Mouse (Mus musculus) stomach, embryonic 15.5 days (tissue): ENCODE measurements at regions not wholly inside any gene's neighbourhood (a gene's known extent, or its start where the extent isn't known, plus 50 kb on each side); places are given as distances from the start of the nearest gene placed in this dataset.
"Not testable (repeated sequence)": the region's sequence is repeated elsewhere in the genome, so short reads cannot be mapped to it uniquely, and the experiment has no call there.

Experiments
- ATAC-seq: fragments of 200-750 bp; cut with Nextera tagmentation; 2 replicates; pipeline ENCODE4 v1.8.0; 2017; ENCODE audit warnings: low read depth, moderate number of reproducible peaks, moderate TSS enrichment; ENCODE audit not compliant: insufficient read depth, low FRiP score
- H3K27ac ChIP-seq: fragments of 300-500 bp; sonication (generic); 2 replicates; pipeline ENCODE4 v1.5.1; 2015; ENCODE audit warnings: mild to moderate bottlenecking, inconsistent platforms
- H3K27me3 ChIP-seq: fragments of 300-500 bp; sonication (generic); replicated peaks from 2 replicates; pipeline ENCODE4 v1.6.1; 2015; ENCODE audit warnings: inconsistent platforms
- H3K36me3 ChIP-seq: fragments of 300-500 bp; sonication (generic); 2 replicates; pipeline ENCODE4 v1.6.1; 2015; ENCODE audit warnings: inconsistent platforms
- H3K4me1 ChIP-seq: fragments of 300-500 bp; sonication (generic); 2 replicates; pipeline ENCODE4 v1.6.1; 2015; ENCODE audit warnings: inconsistent platforms
- H3K4me2 ChIP-seq: fragments of 300-500 bp; sonication (generic); 2 replicates; pipeline ENCODE4 v1.6.1; 2015; ENCODE audit warnings: mild to moderate bottlenecking, inconsistent platforms
- H3K4me3 ChIP-seq: fragments of 300-500 bp; sonication (generic); replicated peaks from 2 replicates; pipeline ENCODE4 v1.5.1; 2015; ENCODE audit warnings: inconsistent platforms
- H3K9ac ChIP-seq: fragments of 300-500 bp; sonication (generic); 2 replicates; pipeline ENCODE4 v1.6.1; 2015; ENCODE audit warnings: inconsistent platforms
- H3K9me3 ChIP-seq: fragments of 300-500 bp; sonication (generic); 2 replicates; pipeline ENCODE4 v1.6.1; 2016; ENCODE audit warnings: inconsistent platforms
- WGBS: fragments of 180-500 bp; shearing (Covaris S2); methylation state at CpG from one replicate; pipeline ENCODE4 v1.1.7; 2015; 5-methylcytosine and 5-hydroxymethylcytosine counted together

- no peak overlapping the region for H3K4me3 ChIP-seq
- H3K36me3 ChIP-seq: no peaks in the 10 kb centered on the region
- 79% methylated on average over 4 of the region's 4 CpGs for WGBS
- H3K27ac ChIP-seq: no peak overlapping the region
- H3K4me2 ChIP-seq: no peak overlapping the region
- no peak for ATAC-seq
- H3K9me3 ChIP-seq: no peaks in the 10 kb centered on the region
- no peaks in the 10 kb centered on the region for H3K27me3 ChIP-seq
- H3K9ac ChIP-seq: no peak overlapping the region
- no peaks in the 10 kb centered on the region for H3K4me1 ChIP-seq
Observed at GRCm38 (mm10) chr10:45860696-45861095, 283.1 kb downstream of the Hace1 start.

GRCm38 (mm10) chr10:45865793-45866192, 288.2 kb downstream of the Hace1 start:
- Histone ChIP-seq H3K9ac (no peak overlapping the region), H3K4me2 (no peak overlapping the region), H3K9me3 (no peaks in the 10 kb centered on the region), H3K36me3 (no peaks in the 10 kb centered on the region), H3K27ac (no peak overlapping the region), H3K4me3 (no peak overlapping the region), H3K4me1 (no peaks in the 10 kb centered on the region), H3K27me3 (no peaks in the 10 kb centered on the region)
- no peak for ATAC-seq
- WGBS: 48% methylated on average over 4 of the region's 4 CpGs

GRCm38 (mm10) chr10:45866860-45867259, 289.2 kb downstream of the Hace1 start:
- Histone ChIP-seq H3K4me1 (no peaks in the 10 kb centered on the region), H3K27me3 (no peaks in the 10 kb centered on the region), H3K9me3 (no peaks in the 10 kb centered on the region), H3K27ac (no peak overlapping the region), H3K9ac (no peak overlapping the region), H3K4me3 (no peak overlapping the region), H3K4me2 (no peak overlapping the region), H3K36me3 (no peaks in the 10 kb centered on the region)
- WGBS: 63% methylated on average over 3 of the region's 3 CpGs
- ATAC-seq: no peak

DNA sequence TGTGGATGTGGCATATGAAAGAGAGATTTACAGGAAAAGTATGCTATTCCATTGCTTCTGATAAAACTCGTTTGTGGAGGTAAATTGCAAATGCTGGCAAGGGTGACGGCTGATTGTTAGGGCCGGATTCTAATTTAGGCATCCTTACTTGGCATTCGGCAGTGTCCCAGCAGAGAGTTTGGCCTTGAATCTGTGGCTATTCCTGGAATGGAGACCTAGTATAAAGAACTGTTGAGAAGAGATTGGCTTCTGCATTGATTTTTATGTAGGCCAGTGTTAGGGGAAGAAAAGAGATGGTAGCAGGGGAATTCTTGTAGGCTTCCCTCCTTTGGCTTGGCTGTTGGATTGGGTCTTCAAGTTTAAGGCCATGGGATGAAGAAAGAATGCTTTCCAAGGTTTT, 293.4 kb downstream of the Hace1 start:
- WGBS: 78% methylated on average over 4 of the region's 4 CpGs
- Histone ChIP-seq H3K9me3 (no peaks in the 10 kb centered on the region), H3K4me1 (no peaks in the 10 kb centered on the region), H3K9ac (no peak overlapping the region), H3K27me3 (no peaks in the 10 kb centered on the region), H3K36me3 (no peaks in the 10 kb centered on the region), H3K4me2 (no peak overlapping the region), H3K4me3 (no peak overlapping the region), H3K27ac (no peak overlapping the region)
- no peak for ATAC-seq

DNA sequence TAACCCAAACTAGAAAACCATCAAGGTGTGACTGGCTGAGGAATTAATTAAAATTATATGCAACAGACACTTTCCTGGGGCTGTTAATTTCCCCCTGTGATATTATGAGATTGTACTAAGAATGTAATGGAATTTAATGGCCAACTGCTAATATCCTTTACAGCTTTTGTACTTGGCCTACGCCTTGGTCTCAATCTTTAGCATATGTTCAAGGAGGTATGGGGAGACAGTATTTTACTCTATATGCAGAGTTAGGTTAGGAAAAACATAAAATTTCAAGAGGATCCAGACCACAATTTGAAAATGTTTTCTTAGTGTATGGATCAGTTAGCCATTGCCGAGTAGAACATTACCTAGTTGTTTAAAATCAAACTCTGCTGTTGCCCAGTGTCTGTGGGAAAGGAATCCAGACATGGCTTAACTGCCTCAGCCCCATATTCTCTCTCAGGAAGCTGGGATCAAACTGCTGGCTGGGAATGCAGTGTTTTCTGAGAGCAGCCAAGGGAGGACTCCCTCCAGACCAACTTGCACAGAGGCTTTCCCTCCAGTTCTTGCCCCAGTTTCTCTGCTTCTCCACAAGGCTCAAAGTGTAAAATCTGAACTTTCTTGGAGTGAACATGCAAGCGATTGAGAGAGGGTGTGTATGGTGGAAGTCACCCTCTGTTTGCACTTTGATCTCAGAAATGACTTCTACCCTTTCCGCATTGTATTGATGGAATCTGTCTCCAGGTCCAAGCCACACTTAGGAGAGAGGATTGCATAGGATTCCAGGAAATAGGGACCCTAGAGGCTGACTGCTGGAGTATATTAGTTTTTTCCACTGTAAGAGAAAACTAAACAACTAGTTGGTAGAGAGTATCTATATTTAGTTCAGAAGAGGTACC, 294.6 kb downstream of the Hace1 start:
- WGBS: 72% methylated on average over 4 of the region's 4 CpGs

DNA sequence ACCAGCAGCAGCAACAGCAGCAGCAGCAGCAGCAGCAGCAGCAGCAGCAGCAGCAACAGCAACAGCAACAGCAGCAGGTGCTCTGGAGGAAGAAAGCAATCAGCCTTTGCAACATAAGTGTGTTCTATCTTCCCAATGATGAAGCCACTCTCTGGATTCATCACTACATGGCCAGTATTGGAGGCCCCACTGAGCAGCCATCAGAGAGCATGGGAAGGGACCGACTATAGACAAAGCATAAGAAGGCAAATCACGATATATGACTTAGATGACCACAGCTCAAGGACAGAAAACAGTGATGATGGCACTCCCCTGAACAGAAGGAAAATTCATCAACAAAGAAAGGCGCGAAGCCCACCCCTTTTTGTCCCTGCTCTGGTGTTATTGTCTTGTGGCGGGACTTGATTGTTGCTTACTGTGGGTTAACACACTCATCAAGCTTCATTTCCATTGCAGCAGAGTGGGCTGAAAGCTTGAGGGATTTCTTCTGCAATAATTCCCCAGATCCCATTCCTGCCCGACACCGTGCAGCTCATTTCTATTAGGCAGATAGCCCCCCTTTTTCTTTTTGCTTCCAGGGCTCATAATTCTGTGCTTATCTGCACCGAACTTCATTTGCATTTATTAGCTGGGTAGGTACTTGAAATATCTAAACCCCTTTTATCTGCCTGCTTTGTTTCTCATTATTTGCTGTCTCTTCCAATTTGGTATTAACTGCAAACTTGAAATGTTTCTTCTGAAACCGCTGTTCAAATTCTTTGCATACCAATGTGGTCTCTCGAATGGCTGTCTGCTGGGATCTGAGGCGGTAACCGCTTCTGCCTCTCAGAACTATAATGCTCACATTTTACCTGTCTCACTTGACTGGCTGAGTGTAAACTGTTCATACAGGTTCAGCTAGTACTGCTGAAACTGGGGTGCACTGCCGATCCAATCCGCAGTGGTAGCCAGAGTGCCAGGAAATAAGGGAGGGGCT, 296.5 kb downstream of the Hace1 start:
- H3K9me3 ChIP-seq: no peaks in the 10 kb centered on the region
- H3K9ac ChIP-seq: no peak overlapping the region
- no peaks in the 10 kb centered on the region for H3K27me3 ChIP-seq
- WGBS: 57% methylated on average over 14 of the region's 14 CpGs
- no peak overlapping the region for H3K4me3 ChIP-seq
- ATAC-seq: peak; percentile 43; the same call in 1 of the 2 replicates
- no peaks in the 10 kb centered on the region for H3K4me1 ChIP-seq
- H3K27ac ChIP-seq: no peak overlapping the region
- no peaks in the 10 kb centered on the region for H3K36me3 ChIP-seq
- no peak overlapping the region for H3K4me2 ChIP-seq

More for the DNA sequence above, 294.6 kb downstream of the Hace1 start:
- Histone ChIP-seq H3K36me3 (no peaks in the 10 kb centered on the region), H3K4me2 (no peak overlapping the region), H3K27me3 (no peaks in the 10 kb centered on the region), H3K9ac (no peak overlapping the region), H3K9me3 (no peaks in the 10 kb centered on the region), H3K27ac (no peak overlapping the region), H3K4me1 (no peaks in the 10 kb centered on the region), H3K4me3 (no peak overlapping the region)
- ATAC-seq: no peak

- not testable (repeated sequence) for ATAC-seq, H3K27me3 ChIP-seq, H3K9me3 ChIP-seq, H3K4me1 ChIP-seq, H3K36me3 ChIP-seq, H3K9ac ChIP-seq, H3K27ac ChIP-seq, H3K4me2 ChIP-seq, H3K4me3 ChIP-seq
- 96% methylated on average over 20 of the region's 20 CpGs for WGBS
Observed at GRCm38 (mm10) chr10:45875287-45875686, 297.7 kb downstream of the Hace1 start.

- no peak overlapping the region for H3K4me2 ChIP-seq
- H3K27ac ChIP-seq: no peak overlapping the region
- no peak overlapping the region for H3K9ac ChIP-seq
- no peak for ATAC-seq
- H3K27me3 ChIP-seq: no peaks in the 10 kb centered on the region
- no peaks in the 10 kb centered on the region for H3K4me1 ChIP-seq
- WGBS: 78% methylated on average over 1 of the region's 1 CpGs
- H3K4me3 ChIP-seq: no peak overlapping the region
- H3K9me3 ChIP-seq: no peaks in the 10 kb centered on the region
- H3K36me3 ChIP-seq: no peaks in the 10 kb centered on the region
Observed at GRCm38 (mm10) chr10:45883745-45884144, 306.1 kb downstream of the Hace1 start.

GRCm38 (mm10) chr10:45886636-45887035, 309.0 kb downstream of the Hace1 start:
- Histone ChIP-seq H3K27me3 (no peaks in the 10 kb centered on the region), H3K4me1 (no peaks in the 10 kb centered on the region), H3K4me2 (no peak overlapping the region), H3K36me3 (no peaks in the 10 kb centered on the region), H3K27ac (no peak overlapping the region), H3K9ac (no peak overlapping the region), H3K9me3 (no peaks in the 10 kb centered on the region), H3K4me3 (no peak overlapping the region)
- no peak for ATAC-seq
- 74% methylated on average over 2 of the region's 2 CpGs for WGBS

GRCm38 (mm10) chr10:45888835-45889234, 311.2 kb downstream of the Hace1 start:
- Histone ChIP-seq H3K36me3 (no peaks in the 10 kb centered on the region), H3K27me3 (no peaks in the 10 kb centered on the region), H3K4me2 (no peak overlapping the region), H3K27ac (no peak overlapping the region), H3K9me3 (no peaks in the 10 kb centered on the region), H3K4me1 (no peaks in the 10 kb centered on the region), H3K4me3 (no peak overlapping the region), H3K9ac (no peak overlapping the region)
- WGBS: 65% methylated on average over 4 of the region's 4 CpGs
- no peak for ATAC-seq

- Histone ChIP-seq H3K4me3 (no peak overlapping the region), H3K9ac (no peak overlapping the region), H3K36me3 (no peaks in the 10 kb centered on the region), H3K27ac (no peak overlapping the region), H3K4me1 (no peaks in the 10 kb centered on the region), H3K27me3 (no peaks in the 10 kb centered on the region), H3K9me3 (no peaks in the 10 kb centered on the region), H3K4me2 (no peak overlapping the region)
- ATAC-seq: no peak
- 69% methylated on average over 13 of the region's 13 CpGs for WGBS
Observed at GRCm38 (mm10) chr10:45889381-45889951, 311.8 kb downstream of the Hace1 start.
